Mouse (Mus musculus) B cell, adult 2 months (primary cell): Measurements from ENCODE around the gene Anapc7.
"Not testable (repeated sequence)": the region's sequence is repeated elsewhere in the genome, so short reads cannot be mapped to it uniquely, and the experiment has no call there.

Source experiments
- DNase-seq, 2 experiments: peaks; one replicate each; pipeline ENCODE4 v3.0.0; 2022

Anapc7 gene

GRCm38 (mm10) chr5:122452194-122452593, 30.7 kb downstream of the Anapc7 start:
- no peak for DNase-seq

DNA sequence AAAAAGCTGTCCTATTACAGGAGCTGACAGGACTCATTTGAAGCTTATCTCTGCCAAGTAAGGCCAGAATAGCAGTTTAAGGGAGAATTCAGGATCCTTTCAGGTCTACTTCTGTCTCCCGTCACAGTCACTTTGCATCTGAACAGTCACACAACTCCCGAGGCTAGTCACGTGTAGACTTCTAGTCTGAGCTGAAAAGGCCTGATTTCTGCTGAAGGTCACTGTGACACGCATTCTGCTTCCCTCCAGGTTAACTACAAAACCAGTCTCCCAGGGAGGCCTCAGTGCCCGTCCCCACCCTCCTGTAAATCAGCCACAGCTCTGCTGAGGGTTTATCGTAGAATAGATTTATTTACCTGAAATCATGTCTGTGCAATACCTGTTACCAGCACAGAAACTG, 31.7 kb downstream of the Anapc7 start:
- DNase-seq: no peak

GRCm38 (mm10) chr5:122454442-122454841, 32.9 kb downstream of the Anapc7 start:
- DNase-seq: no peak

DNA sequence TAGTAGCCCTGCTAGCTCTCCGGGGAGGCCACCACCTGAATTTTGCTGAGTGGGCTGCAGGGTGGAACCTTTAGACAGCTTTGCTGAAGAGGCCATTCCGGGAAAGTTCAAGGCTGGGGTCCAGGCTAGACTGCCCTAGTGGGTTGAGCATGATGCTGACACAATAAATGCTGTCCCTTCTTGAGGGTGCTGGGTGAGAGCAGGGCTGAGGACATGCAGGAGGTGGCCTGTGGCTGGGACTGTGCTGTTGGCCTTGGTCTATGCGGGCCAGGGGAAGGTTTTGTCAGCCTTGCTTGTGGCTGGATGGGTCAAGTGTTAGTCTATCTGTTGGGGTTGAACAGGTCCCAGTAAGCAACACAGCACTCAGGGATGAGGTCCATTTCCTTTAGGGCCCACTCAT, 33.4 kb downstream of the Anapc7 start:
- DNase-seq: no peak

DNA sequence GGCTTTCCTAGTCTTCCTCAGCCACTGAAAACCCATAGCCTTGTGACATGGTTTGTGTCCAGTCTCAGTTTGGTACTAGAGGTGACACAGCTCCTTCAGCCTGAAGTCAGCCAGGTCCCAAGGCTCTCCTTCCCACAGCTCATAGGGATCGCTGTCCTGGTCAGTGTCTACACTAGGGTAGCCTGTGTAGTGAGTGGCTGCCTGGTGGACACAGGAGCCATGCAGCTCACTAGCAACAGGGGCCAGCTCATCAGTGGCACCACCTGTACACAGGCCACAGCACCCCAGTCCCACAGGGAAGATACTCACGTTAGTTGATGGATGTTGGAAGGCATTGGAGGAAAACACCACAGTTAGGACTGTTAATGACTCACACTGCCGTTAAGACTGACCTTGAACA, 34.1 kb downstream of the Anapc7 start:
- no peak for DNase-seq

DNA sequence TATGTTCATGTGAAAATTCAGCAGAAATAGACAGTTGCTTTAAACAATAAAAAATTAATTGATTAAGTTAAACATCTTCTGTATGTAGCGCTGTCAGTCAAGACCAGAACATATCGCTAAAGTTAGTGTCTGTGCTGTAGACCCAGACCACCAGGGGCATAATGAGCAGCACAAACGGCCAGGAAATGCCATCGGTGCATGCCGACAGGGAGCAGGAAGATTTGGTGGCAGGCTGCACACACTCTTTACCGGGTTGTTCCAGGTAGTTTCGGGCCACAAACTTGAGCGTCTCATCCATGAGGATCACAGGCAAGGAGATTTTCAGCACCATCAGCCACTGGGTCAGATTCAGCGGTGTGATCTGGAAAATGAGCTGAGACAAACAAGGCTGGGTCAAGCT, 35.6 kb downstream of the Anapc7 start:
- not testable (repeated sequence) for DNase-seq

- DNase-seq: no peak
These were observed 36.6 kb downstream of the Anapc7 start for GRCm38 (mm10) chr5:122458066-122458465.

DNA sequence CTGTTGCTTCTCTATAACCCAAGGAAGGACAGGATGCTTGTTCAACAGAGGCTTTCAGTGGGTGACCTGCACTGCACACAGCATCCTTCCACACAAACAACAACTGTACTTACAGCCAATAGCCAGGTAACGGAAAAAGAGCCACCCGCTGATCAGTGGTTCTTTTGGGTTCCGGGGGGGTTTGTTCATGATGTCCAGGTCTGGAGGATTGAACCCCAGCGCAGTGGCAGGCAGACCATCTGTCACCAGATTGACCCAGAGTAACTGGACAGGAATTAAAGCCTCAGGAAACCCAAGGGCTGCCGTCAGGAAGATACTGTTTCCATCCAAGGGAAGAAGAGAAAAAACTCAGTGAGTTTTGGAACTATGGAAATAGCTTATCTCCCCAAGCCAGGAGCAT, 37.8 kb downstream of the Anapc7 start:
- DNase-seq: no peak

DNA sequence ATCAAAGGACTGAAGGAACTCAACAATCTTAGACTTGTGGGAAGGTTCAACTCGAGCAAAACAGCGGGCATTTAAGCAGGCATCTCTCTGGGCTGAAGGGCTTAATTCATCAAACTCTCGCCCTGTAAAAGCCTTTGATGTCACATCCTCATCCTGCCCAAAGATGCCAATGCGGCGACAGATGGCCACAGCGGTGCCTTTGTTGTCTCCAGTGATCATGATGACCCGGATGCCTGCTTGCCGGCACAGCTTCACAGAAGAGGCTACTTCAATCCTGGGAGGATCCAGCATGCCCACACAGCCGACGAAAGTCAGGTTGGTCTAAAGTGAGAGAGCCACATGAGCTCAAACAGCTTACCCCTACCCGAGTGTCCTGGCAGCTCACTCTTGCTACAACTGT, 39.2 kb downstream of the Anapc7 start:
- no peak for DNase-seq

GRCm38 (mm10) chr5:122461431-122461830, 39.9 kb downstream of the Anapc7 start:
- no peak for DNase-seq

DNA sequence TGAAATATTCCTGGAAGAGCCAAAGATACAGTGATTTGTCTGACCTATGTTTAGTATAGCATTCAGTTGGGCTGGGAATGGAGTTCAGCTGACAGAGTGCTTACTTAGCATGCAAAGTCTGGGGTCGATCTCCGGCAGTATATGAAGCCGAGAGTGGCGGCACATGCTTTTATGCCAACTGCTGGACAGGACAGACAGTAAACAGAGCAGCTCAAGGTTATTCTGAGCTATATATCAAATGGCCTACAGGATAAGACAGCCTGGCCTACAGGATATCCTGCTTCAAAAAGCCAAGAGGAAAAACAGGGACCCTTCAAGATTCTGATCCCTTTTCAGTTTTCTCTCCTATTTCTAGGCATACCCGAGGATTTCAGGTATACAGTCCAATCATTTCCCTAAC, 50.2 kb downstream of the Anapc7 start:
- no peak for DNase-seq

GRCm38 (mm10) chr5:122474643-122475363, 53.3 kb downstream of the Anapc7 start:
- no peak for DNase-seq

DNA sequence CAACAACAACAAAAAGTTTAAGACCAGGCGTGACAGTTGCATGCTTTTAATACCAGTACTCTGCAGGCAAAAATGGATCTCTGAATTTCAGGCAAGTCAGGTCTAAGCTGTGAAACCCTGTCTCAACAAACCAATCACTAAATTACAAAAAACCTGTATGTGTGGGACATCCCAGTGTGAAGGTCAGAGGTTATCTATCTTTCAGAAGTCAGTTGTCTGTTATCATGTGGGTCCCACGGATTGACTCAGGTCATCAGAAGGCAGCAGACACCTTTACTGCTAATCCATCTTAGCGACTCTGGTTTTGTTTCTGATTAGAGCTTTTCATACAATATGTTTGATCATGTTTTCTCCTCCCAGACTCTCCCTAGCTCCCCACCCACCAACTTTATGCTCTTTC, 54.6 kb downstream of the Anapc7 start:
- no peak for DNase-seq

DNA sequence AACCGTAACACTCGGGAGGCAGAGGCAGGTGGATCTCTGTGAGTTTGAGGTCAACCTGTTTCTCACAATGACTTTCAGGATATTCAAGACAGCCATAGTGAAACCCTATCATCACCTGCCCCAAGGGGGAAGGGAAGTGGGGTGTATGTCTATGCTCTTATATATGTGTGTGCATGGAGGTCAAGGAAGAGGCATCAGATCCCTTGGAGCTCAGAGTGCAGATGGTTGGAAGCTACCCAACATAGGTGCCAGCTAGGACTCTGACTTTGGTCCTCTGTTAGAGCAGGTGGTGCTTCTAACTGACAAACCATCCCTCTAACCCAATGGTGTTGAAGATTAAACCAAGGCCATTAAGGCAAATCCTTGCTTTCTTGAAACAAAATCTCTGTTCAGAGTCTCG, 56.0 kb downstream of the Anapc7 start:
- no peak for DNase-seq

DNA sequence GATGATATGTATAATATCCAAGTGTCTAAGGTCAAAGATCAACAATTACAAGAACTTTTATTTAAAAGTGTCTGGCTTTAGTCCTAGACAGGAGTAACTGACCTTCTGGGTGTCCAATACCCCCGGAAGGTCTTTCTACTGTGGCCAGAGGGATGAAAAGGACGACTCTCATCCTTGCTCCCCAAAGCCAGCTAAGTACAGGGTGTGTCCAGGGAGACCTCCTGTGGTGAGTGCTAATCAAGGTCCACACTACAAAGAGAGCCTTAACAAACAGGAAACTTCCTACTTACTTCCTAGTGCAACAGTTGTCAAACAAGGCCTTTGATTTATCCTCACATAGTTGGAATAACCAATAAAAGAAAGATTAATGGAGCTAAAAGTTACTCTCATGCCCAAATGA, 57.6 kb downstream of the Anapc7 start:
- no peak for DNase-seq

DNA sequence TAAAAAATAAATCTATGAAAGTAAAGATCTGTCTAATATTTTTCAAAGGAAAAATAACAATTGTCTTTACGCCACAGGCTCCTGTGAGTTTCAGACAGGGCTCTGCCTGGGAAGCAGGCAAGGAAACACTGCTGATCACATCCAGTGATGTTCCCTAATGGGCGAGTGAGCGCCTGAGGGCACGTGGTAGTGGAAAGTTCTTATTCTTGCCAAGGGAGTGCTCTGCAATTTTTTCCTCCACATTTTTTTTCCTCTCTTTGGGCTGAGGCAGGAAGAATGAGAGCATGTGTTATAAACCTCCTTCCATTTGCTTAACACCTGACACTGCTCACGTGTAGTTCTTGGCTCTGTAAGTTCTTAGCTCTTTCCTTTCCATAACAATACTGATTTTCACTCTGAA, 60.4 kb downstream of the Anapc7 start:
- no peak for DNase-seq

DNA sequence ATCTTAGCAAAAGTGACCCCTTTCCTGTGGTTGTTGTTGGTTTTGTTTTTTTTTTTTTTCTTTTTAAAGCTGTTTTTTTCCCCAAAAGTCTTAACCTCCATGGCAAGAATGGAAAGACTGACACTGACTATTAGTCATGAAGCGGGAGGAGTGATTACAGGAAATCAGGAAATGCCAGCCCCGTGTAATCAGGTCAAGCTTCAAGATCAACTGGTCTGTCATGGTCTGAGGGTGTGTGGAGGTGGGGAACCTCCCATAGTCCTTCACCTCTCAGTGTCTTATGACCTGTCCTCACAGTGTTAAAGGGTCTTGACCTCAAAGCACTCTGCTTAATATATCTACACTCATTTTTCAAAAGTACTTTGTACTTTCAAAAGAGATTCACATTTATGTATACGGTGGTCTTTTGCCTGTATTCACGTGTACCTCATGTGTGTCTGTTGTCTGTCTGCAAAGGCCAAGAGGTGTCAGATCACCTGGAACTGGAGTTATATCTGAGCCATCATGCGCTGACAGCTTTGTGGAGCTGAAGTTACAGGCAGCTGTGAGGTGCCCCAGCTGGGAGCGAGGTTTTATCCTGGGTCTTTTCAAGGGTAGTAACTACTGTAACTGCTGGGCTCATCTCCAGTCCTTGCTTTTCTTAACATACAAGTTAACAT, 61.4 kb downstream of the Anapc7 start:
- no peak for DNase-seq

DNA sequence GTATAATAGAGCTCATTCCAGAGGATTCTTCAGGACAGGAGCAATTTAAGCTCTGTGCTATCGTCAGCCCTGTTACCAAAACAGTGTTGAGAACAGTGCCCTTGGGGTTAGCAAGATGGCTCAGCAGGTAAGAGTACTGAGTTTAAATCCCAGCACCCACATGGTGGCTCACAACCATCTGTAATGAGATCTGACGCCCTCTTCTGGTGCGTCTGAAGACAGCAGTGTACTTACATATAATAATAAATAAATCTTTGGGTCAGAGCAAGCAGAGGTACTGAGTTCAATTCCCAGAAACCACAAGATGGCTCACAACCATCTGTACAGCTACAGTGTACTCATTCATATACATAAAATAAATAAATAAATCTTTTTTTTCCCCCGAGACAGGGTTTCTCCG, 64.8 kb downstream of the Anapc7 start:
- not testable (repeated sequence) for DNase-seq

- no peak for DNase-seq
These were observed 66.3 kb downstream of the Anapc7 start for GRCm38 (mm10) chr5:122487825-122488224.

DNA sequence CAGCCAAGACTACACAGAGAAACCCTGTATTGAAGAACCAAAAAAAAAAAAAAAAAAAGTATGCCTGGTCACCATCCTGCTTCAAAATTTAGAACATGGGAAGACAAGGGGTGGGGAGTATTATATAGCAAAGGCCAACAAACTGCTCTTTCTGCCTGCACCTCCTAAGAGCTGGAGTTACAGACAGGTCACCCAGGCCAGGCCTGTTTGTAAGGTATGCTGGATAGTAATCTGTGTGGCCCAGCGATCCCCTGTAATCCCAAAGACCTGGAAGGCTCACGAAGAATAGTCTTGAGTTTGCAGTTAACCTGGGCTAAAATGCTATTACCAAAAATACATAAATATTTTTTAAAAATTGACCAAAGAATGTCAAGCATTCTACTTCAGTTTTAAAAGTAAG, 68.7 kb downstream of the Anapc7 start:
- no peak for DNase-seq

GRCm38 (mm10) chr5:122491385-122491784, 69.9 kb downstream of the Anapc7 start:
- no peak for DNase-seq

- no peak for DNase-seq
These were observed 71.5 kb downstream of the Anapc7 start for GRCm38 (mm10) chr5:122493035-122493434.

- no peak for DNase-seq
These were observed 73.0 kb downstream of the Anapc7 start for GRCm38 (mm10) chr5:122494449-122494848.
